Mouse (Mus musculus) ES-E14 (cell line): Measurements from ENCODE around the gene Dhx40.

Experiments
- CHD2 ChIP-seq: IDR thresholded peaks from 2 replicates; pipeline ENCODE4 v1.6.1; 2014; ENCODE audit warnings: mild to moderate bottlenecking, low read depth, low read length, inconsistent platforms
- HCFC1 ChIP-seq: IDR thresholded peaks from 2 replicates; pipeline ENCODE4 v1.6.1; 2012; ENCODE audit warnings: low read length, inconsistent platforms, borderline replicate concordance; ENCODE audit not compliant: insufficient read depth
- MAFK ChIP-seq: IDR thresholded peaks from 2 replicates; pipeline ENCODE4 v1.6.1; 2014; ENCODE audit warnings: mild to moderate bottlenecking, low read depth, low read length, inconsistent platforms; ENCODE audit not compliant: insufficient read depth
- ZC3H11A ChIP-seq: IDR thresholded peaks from 2 replicates; pipeline ENCODE4 v1.6.1; 2012; ENCODE audit warnings: low read depth, mild to moderate bottlenecking, inconsistent platforms, low read length, borderline replicate concordance
- ZNF384 ChIP-seq: IDR thresholded peaks from 2 replicates; pipeline ENCODE4 v1.6.1; 2012; ENCODE audit warnings: low read depth, low read length, inconsistent platforms

DNA sequence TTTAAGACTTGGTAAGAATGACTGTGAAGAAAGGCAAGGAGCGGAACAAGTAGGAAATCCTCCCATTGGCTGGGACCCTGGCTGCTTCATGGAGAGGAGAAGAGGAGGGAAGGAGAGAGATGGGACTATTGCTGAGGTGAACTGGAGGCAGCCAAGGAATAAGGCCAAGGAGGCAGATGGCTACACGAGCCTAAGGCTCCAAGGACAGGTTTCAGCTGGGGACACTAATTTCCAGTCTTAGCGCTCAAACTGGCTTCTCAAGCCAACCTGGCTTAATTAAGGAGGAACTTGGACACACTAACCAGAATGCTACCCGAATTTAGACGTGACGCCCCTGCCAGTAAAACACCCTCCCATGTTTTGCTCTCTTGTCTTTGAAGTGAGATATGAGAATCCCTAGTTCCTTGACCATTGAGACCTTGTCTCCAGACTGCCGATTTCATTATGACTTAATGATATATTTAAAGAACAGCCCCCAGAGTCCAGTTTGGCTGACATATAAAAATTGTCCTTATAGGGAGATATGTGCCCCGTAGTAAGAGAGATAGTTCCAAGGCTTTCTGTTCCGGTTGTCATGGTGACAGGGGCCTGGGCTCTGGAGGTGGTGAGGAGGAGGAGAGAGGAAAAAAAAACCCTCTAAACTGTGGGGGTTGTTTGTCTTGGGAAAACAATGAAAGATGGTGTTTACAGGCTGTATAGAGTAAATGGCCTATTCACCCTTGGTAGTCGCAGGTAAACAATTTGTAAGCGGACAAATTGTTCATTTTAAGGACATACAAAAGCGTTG, 48.3 kb upstream of the Dhx40 start:
- TF ChIP-seq CHD2: no peak
- no peak for TF ChIP-seq HCFC1
- no peak for TF ChIP-seq MAFK
- 0 out of 2 replicates have a peak, but pooled peaks have one; percentile 7 for TF ChIP-seq ZNF384
- no peak for TF ChIP-seq ZC3H11A
